Mouse (Mus musculus): ENCODE data around the gene Sox5. TPM values are rescaled to one million over a fixed set of nuclear protein-coding genes. Genes with fewer than 3 reads are reported as not detected.

The Sox5 gene
- polyA plus RNA-seq, 1 experiment from 2014 or later: 34.3 TPM

DNA sequence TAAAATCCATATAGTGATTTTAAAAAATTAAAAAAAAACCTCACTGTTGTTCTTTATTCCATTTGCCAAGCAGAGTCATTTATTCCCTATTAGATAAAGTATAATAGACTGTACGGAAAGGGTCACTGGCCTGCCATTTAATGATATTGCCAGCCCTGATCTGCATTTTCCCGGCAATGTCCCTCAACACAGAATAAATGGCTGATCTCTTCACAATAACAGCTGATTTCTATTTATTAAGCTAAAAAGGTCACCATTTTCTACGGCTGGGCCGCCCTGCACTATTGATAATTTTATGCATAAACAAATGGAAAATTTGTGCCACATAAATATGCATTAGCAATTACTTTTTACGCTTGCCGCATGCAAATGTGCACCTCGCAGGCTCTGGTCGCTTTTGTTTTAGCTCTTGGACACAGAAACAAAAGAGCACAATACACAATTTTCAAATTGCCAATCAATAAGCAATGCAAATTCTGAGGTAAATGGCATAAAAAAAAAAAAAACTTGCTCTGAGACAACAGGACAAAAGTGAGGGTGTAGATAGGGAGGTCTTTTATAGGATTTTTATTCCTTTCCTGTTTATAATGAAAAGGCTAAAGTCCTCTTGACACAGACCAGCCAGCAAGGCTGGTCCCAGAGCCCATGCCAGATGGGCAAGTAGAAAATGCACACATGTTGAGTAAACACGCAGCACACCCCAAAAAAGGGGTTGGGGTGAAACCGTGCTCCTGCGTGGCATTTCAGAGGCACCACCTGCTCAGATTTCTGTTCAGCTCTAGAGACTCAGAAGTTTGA, 278.2 kb downstream of the Sox5 start:
- H3K27me3 ChIP-seq (ENCODE audit: control insufficient read depth, insufficient read depth, low read length): no peaks in the 10 kb centered on the region
- no peak overlapping the region for H3K27ac ChIP-seq (ENCODE audit: low read depth, low read length)
- H3K4me1 ChIP-seq (ENCODE audit: control insufficient read depth, insufficient read depth, low read length): no peaks in the 10 kb centered on the region
- no peaks in the 10 kb centered on the region for H3K36me3 ChIP-seq (ENCODE audit: control insufficient read depth, insufficient read depth, low read length)
- no peak overlapping the region for H3K9ac ChIP-seq (ENCODE audit: low read length)
- WGBS: 79% methylated on average over 11 of the region's 11 CpGs
- ATAC-seq (ENCODE audit: insufficient read depth, low FRiP score, low TSS enrichment) (no peak), DNase-seq (ENCODE audit: low spot score) (no peak)
- H3K4me3 ChIP-seq (ENCODE audit: low read depth, low read length): no peak overlapping the region
- no peaks in the 10 kb centered on the region for H3K9me3 ChIP-seq (ENCODE audit: control insufficient read depth, low read length)
- H3K4me2 ChIP-seq (ENCODE audit: low read depth): no peak overlapping the region

DNA sequence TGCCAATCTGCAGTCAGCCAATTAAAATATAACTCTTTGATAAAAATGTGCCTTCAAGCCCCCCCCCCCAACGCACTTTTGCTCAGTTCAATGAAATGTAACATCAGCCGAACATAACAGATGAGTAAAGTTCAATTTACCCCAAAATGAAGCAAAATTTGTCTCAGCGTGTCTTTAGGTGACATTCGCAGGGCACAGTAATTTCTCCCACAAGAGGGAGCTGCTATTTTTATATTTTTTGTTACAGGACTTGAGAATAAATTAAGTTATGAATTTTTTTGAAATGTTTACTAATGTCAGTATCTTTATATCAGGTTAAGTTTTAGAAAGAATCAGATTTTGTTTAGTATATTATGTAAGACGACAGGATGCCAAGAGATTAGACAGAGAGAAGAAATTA, 280.3 kb downstream of the Sox5 start:
- H3K36me3 ChIP-seq (ENCODE audit: control insufficient read depth, insufficient read depth, low read length): no peaks in the 10 kb centered on the region
- no peaks in the 10 kb centered on the region for H3K9me3 ChIP-seq (ENCODE audit: control insufficient read depth, low read length)
- H3K4me3 ChIP-seq (ENCODE audit: low read depth, low read length): no peak overlapping the region
- H3K27ac ChIP-seq (ENCODE audit: low read depth, low read length): no peak overlapping the region
- H3K27me3 ChIP-seq (ENCODE audit: control insufficient read depth, insufficient read depth, low read length): no peaks in the 10 kb centered on the region
- no peak overlapping the region for H3K4me2 ChIP-seq (ENCODE audit: low read depth)
- DNase-seq (ENCODE audit: low spot score) (no peak), ATAC-seq (ENCODE audit: insufficient read depth, low FRiP score, low TSS enrichment) (no peak)
- H3K9ac ChIP-seq (ENCODE audit: low read length): no peak overlapping the region
- H3K4me1 ChIP-seq (ENCODE audit: control insufficient read depth, insufficient read depth, low read length): no peaks in the 10 kb centered on the region
- 89% methylated on average over 5 of the region's 5 CpGs for WGBS

DNA sequence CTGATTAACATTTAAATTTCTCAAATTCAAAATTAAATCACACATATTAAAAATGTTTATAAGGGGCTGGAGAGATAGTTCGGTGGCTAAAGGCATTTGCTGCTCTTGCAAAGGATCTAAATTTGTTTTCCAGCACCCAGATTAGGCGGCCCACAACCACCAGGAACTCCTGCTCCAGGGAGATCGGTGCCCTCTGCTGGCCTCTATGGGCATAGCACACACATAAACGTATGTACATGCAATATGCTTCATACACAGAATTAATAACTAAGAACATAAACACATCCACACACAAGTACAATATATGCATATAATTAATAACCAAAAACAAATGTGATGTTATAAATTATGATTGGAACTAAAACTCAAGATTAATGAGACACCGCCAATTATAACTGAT, 283.6 kb downstream of the Sox5 start:
- no peak for ATAC-seq (ENCODE audit: insufficient read depth, low FRiP score, low TSS enrichment)

DNA sequence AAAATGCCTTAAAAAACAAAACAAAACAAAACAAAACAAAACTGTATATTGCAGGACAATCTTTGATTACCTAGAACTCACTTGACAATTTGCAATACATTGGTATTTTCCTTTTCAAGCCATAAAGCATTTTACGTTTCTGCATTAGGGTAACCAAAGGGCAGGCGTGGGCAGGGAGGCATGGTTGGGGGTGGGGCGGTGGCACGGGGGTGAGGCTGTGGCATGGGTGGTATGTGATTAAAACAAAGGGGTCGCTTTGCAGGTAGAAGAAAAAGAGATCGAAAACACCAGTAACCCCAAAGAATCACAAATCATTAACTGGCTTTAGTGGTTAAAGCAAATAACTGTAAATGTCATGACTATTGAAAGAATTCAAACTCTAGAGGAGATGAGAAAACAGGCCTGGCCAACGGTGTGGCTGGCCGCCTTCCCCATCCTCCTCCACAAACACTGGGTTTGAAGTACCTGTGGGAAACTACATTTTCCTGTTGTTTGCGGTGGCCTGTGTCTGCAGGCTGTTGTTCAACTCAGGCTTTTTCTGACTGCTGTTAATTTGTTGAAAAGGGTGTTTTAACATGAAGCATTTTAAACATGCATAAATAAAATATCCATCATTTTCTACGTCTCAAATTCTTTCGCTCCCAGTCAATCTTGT, 289.9 kb downstream of the Sox5 start:
- WGBS: 80% methylated on average over 11 of the region's 11 CpGs
- Histone ChIP-seq H3K4me2 (ENCODE audit: low read depth) (no peak overlapping the region), H3K27me3 (ENCODE audit: control insufficient read depth, insufficient read depth, low read length) (no peaks in the 10 kb centered on the region), H3K36me3 (ENCODE audit: control insufficient read depth, insufficient read depth, low read length) (no peaks in the 10 kb centered on the region), H3K4me3 (ENCODE audit: low read depth, low read length) (no peak overlapping the region), H3K9me3 (ENCODE audit: control insufficient read depth, low read length) (no peaks in the 10 kb centered on the region; the same call in 1 of the 2 replicates), H3K4me1 (ENCODE audit: control insufficient read depth, insufficient read depth, low read length) (no peaks in the 10 kb centered on the region), H3K9ac (ENCODE audit: low read length) (no peak overlapping the region), H3K27ac (ENCODE audit: low read depth, low read length) (no peak overlapping the region)
- no peak for DNase-seq (ENCODE audit: low spot score)
- no peak for ATAC-seq (ENCODE audit: insufficient read depth, low FRiP score, low TSS enrichment)

More for the DNA sequence above, 283.6 kb downstream of the Sox5 start:
- H3K9ac ChIP-seq (ENCODE audit: low read length): no peak overlapping the region
- no peaks in the 10 kb centered on the region for H3K27me3 ChIP-seq (ENCODE audit: control insufficient read depth, insufficient read depth, low read length)
- no peak overlapping the region for H3K4me3 ChIP-seq (ENCODE audit: low read depth, low read length)
- no peaks in the 10 kb centered on the region for H3K9me3 ChIP-seq (ENCODE audit: control insufficient read depth, low read length)
- H3K4me2 ChIP-seq (ENCODE audit: low read depth): no peak overlapping the region
- WGBS: 96% methylated on average over 5 of the region's 5 CpGs
- H3K4me1 ChIP-seq (ENCODE audit: control insufficient read depth, insufficient read depth, low read length): no peaks in the 10 kb centered on the region
- no peaks in the 10 kb centered on the region for H3K36me3 ChIP-seq (ENCODE audit: control insufficient read depth, insufficient read depth, low read length)
- DNase-seq (ENCODE audit: low spot score): no peak
- H3K27ac ChIP-seq (ENCODE audit: low read depth, low read length): no peak overlapping the region

DNA sequence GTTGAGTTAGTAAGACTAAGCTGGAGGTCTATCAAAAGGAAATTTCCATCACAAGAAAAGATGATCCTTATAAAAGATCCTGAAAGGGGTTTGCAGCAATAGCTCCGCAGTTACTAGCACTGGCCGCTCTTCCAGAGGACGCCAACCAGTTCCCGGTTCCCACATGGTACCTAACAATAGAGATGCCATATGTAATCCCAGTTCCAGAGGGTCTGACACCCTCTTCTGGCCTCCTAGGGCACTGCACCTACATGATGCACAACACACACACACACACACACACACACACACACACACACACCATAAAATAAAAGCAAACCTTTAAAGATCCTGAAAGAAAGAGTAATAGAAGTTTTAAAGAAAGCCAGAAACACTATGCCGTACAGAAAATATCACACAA, 290.9 kb downstream of the Sox5 start:
- Histone ChIP-seq H3K27ac (ENCODE audit: low read depth, low read length) (no peak overlapping the region), H3K9ac (ENCODE audit: low read length) (no peak overlapping the region), H3K36me3 (ENCODE audit: control insufficient read depth, insufficient read depth, low read length) (no peaks in the 10 kb centered on the region), H3K4me3 (ENCODE audit: low read depth, low read length) (no peak overlapping the region), H3K4me1 (ENCODE audit: control insufficient read depth, insufficient read depth, low read length) (no peaks in the 10 kb centered on the region), H3K9me3 (ENCODE audit: control insufficient read depth, low read length) (no peaks in the 10 kb centered on the region; the same call in 1 of the 2 replicates), H3K4me2 (ENCODE audit: low read depth) (no peak overlapping the region), H3K27me3 (ENCODE audit: control insufficient read depth, insufficient read depth, low read length) (no peaks in the 10 kb centered on the region)
- DNase-seq (ENCODE audit: low spot score) (no peak), ATAC-seq (ENCODE audit: insufficient read depth, low FRiP score, low TSS enrichment) (no peak)
- 99% methylated on average over 5 of the region's 5 CpGs for WGBS

DNA sequence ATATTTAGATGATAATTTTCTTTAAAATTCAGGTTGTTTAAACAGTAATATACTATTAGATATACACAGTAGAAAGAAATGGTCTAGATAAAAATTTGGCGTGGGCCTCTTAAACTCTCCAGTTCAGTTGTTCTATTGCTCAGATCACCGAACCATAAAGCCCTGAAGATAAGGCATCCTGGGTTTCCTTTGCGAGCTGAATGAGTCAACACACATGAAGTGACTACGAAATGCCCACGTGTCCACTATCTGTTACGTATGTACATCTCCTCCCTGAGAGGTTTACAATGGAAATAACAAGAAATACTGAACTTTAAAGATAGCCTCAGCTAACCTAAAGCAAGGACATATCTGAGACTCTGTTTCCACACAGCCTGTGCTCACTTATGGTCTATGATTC, 296.2 kb downstream of the Sox5 start:
- Histone ChIP-seq H3K27ac (ENCODE audit: low read depth, low read length) (no peak overlapping the region), H3K9ac (ENCODE audit: low read length) (no peak overlapping the region), H3K27me3 (ENCODE audit: control insufficient read depth, insufficient read depth, low read length) (no peaks in the 10 kb centered on the region), H3K4me1 (ENCODE audit: control insufficient read depth, insufficient read depth, low read length) (peaks cover 7% of the 10 kb centered on the region; the same call in 1 of the 2 replicates), H3K4me3 (ENCODE audit: low read depth, low read length) (no peak overlapping the region), H3K4me2 (ENCODE audit: low read depth) (no peak overlapping the region), H3K36me3 (ENCODE audit: control insufficient read depth, insufficient read depth, low read length) (no peaks in the 10 kb centered on the region), H3K9me3 (ENCODE audit: control insufficient read depth, low read length) (no peaks in the 10 kb centered on the region)
- ATAC-seq (ENCODE audit: insufficient read depth, low FRiP score, low TSS enrichment) (no peak), DNase-seq (ENCODE audit: low spot score) (no peak)
- WGBS: 92% methylated on average over 6 of the region's 6 CpGs

DNA sequence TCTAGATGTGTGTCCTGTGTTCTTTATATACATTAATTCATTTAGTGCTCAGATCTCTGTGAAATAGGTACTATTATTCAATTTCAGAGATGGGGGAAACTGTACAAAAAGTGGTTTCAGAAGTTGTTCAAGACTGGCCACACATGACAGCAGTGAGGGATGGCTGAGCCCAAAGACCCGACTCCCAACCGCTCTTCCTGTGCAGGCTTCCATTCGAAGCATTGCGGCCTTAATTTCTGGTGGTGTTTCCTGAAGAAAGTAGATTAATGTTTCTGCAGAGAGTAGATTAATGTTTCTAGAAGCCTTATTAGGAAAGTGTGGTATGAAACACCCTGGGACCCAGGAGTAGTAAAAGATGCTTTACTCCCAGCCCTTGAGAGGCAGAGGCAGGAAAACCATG, 298.6 kb downstream of the Sox5 start:
- ATAC-seq (ENCODE audit: insufficient read depth, low FRiP score, low TSS enrichment): no peak
- 87% methylated on average over 4 of the region's 4 CpGs for WGBS
- no peak overlapping the region for H3K4me2 ChIP-seq (ENCODE audit: low read depth)

DNA sequence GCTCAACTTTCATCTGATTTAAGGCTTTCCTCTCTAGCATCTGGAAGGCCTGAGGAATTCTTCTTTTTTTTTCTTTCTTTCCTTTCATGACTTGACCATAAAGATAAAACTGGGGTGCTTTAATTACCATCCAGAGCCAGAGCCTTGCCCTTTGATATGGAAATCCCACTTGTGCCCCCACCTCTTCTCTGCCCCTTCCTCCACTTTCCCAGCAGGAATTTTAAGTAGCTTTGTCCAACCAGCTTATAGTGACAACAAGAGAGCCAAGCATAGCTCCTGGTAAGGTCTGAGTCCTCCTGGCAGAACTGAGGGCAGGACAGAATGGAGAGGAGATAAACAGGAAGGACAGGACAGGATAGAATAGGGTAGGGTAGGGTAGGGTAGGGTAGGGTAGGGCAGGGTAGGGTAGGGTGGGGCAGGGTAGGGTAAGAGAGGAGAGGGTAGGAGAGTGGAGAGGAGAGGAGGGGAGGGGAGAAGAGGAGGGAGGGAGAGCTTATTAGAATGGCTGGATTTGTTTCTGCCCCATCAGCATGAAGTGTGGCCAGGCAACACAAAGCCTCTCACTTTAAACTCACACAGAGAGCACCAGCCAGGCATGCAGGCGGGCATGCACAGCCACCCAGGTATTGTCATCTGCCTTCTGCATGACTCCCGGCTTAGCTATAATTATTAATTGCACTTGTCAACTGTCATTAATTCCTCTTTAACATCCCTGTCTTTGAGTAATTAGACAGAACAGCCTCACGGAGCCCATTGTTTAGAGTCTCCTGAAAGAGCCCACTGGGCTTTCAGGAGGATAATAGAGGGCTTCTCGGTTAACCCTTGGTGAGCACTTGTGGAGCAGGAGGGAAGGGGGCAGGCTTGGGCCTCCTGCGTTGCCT, 300.9 kb downstream of the Sox5 start:
- no peak overlapping the region for H3K9ac ChIP-seq (ENCODE audit: low read length)
- no peak overlapping the region for H3K4me2 ChIP-seq (ENCODE audit: low read depth)
- peaks cover 7% of the 10 kb centered on the region; the same call in 1 of the 2 replicates for H3K4me1 ChIP-seq (ENCODE audit: control insufficient read depth, insufficient read depth, low read length)
- DNase-seq (ENCODE audit: low spot score): peak; percentile 55
- WGBS: 11% methylated on average over 5 of the region's 5 CpGs
- ATAC-seq (ENCODE audit: insufficient read depth, low FRiP score, low TSS enrichment): peak; percentile 89
- H3K4me3 ChIP-seq (ENCODE audit: low read depth, low read length): no peak overlapping the region
- H3K36me3 ChIP-seq (ENCODE audit: control insufficient read depth, insufficient read depth, low read length): no peaks in the 10 kb centered on the region
- no peaks in the 10 kb centered on the region for H3K27me3 ChIP-seq (ENCODE audit: control insufficient read depth, insufficient read depth, low read length)
- H3K27ac ChIP-seq (ENCODE audit: low read depth, low read length): no peak overlapping the region
- H3K9me3 ChIP-seq (ENCODE audit: control insufficient read depth, low read length): no peaks in the 10 kb centered on the region

More for the DNA sequence above, 298.6 kb downstream of the Sox5 start:
- no peak overlapping the region for H3K27ac ChIP-seq (ENCODE audit: low read depth, low read length)
- H3K4me3 ChIP-seq (ENCODE audit: low read depth, low read length): no peak overlapping the region
- no peaks in the 10 kb centered on the region for H3K27me3 ChIP-seq (ENCODE audit: control insufficient read depth, insufficient read depth, low read length)
- H3K9me3 ChIP-seq (ENCODE audit: control insufficient read depth, low read length): no peaks in the 10 kb centered on the region
- no peaks in the 10 kb centered on the region for H3K36me3 ChIP-seq (ENCODE audit: control insufficient read depth, insufficient read depth, low read length)
- no peak for DNase-seq (ENCODE audit: low spot score)
- no peak overlapping the region for H3K9ac ChIP-seq (ENCODE audit: low read length)
- peaks cover 7% of the 10 kb centered on the region; the same call in 1 of the 2 replicates for H3K4me1 ChIP-seq (ENCODE audit: control insufficient read depth, insufficient read depth, low read length)
